Mouse (Mus musculus) embryonic facial prominence, embryonic 15.5 days (tissue): ENCODE measurements around the gene Ap5s1. TPM values are rescaled to one million over a fixed set of nuclear protein-coding genes. Genes with fewer than 3 reads are reported as not detected.
A peak's percentile ranks its signal among the peaks of the same experiment; 100 is the strongest.

ENCODE experiments used
- ATAC-seq: fragments of 200-750 bp; cut with Nextera tagmentation; 2 replicates; pipeline ENCODE4 v1.8.0; 2017; ENCODE audit warnings: low read depth, moderate TSS enrichment; ENCODE audit not compliant: insufficient number of reproducible peaks, low FRiP score, low TSS enrichment
- H3K27ac ChIP-seq: fragments of 300-500 bp; sonication (generic); replicated peaks from 2 replicates; pipeline ENCODE4 v1.5.1; 2015; ENCODE audit warnings: mild to moderate bottlenecking, inconsistent platforms
- H3K27me3 ChIP-seq: fragments of 300-500 bp; sonication (generic); 2 replicates; pipeline ENCODE4 v1.6.1; 2015; ENCODE audit warnings: inconsistent platforms
- H3K36me3 ChIP-seq: fragments of 300-500 bp; sonication (generic); 2 replicates; pipeline ENCODE4 v1.6.1; 2015; ENCODE audit warnings: mild to moderate bottlenecking, inconsistent platforms
- H3K4me1 ChIP-seq: fragments of 300-500 bp; sonication (generic); 2 replicates; pipeline ENCODE4 v1.6.1; 2015; ENCODE audit warnings: inconsistent platforms
- H3K4me2 ChIP-seq: fragments of 300-500 bp; sonication (generic); replicated peaks from 2 replicates; pipeline ENCODE4 v1.6.1; 2015; ENCODE audit warnings: mild to moderate bottlenecking, inconsistent platforms
- H3K4me3 ChIP-seq: fragments of 300-500 bp; sonication (generic); replicated peaks from 2 replicates; pipeline ENCODE4 v1.5.1; 2015; ENCODE audit warnings: mild to moderate bottlenecking, inconsistent platforms
- H3K9ac ChIP-seq: fragments of 300-500 bp; sonication (generic); 2 replicates; pipeline ENCODE4 v1.6.1; 2015; ENCODE audit warnings: inconsistent platforms
- H3K9me3 ChIP-seq: fragments of 300-500 bp; sonication (generic); replicated peaks from 2 replicates; pipeline ENCODE4 v1.6.1; 2016; ENCODE audit warnings: inconsistent platforms
- WGBS: fragments of 180-500 bp; shearing (Covaris S2); methylation state at CpG from one replicate; pipeline ENCODE4 v1.1.7; 2015; 5-methylcytosine and 5-hydroxymethylcytosine counted together
- polyA plus RNA-seq: library from polyadenylated mRNA; unstranded; fragments of >200 nt; fragmentation: Nextera tagmentation; extraction: Ambion mirVana; gene quantifications from 2 replicates; pipeline ENCODE4 v1.2.1, GENCODE M21; 2015

The Ap5s1 gene
- polyA plus RNA-seq, 1 experiment from 2014 or later, result 27.9 TPM

DNA sequence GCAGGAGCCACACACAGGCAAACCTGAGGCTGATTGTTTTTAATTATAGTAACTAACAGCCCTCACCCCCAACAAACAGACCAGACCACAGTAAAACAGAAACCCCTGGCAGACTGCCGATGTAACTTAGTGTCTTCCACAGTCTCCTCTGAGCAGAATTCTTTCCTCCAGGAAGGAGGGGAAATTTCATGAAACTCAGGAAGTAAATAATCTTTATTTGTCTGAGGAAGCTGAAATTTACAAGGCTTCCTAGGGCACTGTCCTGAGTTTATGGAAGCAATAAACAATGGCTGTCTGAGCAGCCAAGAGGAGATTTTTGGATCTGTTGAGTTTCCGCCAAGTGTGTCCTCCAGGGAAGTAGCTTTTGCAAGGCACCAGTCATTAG, 47.4 kb downstream of the Ap5s1 start:
- no peaks in the 10 kb centered on the region for H3K9me3 ChIP-seq
- ATAC-seq, result peak; percentile 45; the same call in 1 of the 2 replicates
- H3K36me3 ChIP-seq, result no peaks in the 10 kb centered on the region
- H3K27ac ChIP-seq, result peak overlapping the region; percentile 2; the same call in 1 of the 2 replicates
- H3K9ac ChIP-seq, result no peak overlapping the region
- no peak overlapping the region for H3K4me3 ChIP-seq
- H3K27me3 ChIP-seq, result no peaks in the 10 kb centered on the region
- H3K4me1 ChIP-seq, result peaks cover 10% of the 10 kb centered on the region
- WGBS, result 53% methylated on average over 2 of the region's 2 CpGs
- 0 out of 2 replicates have a peak overlapping the region, but pooled peaks have one; percentile 0 for H3K4me2 ChIP-seq

DNA sequence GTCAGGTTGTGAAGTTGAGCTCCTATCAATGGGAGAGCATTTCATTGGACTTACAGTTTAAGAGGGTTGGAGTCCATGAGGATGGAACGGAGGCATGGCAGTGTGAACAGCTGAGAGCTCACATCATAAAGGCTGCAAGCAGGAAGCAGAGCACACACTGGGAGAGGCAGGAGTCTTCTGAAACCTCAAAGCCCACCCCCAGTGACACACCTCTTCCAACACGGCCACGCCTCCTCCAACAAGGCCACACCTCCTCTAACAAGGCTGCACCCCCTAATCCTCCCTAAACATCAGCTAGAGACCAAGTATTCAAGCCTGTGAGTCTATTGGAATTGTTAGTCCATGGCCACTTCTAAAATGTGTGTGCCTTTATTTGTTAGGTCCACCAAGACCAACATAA, 48.9 kb downstream of the Ap5s1 start:
- H3K9me3 ChIP-seq, result no peaks in the 10 kb centered on the region
- H3K9ac ChIP-seq, result no peak overlapping the region
- 68% methylated on average over 3 of the region's 3 CpGs for whole genome bisulfite sequencing
- no peaks in the 10 kb centered on the region for H3K27me3 ChIP-seq
- H3K27ac ChIP-seq, result no peak overlapping the region
- ATAC-seq, result no peak
- H3K36me3 ChIP-seq, result no peaks in the 10 kb centered on the region
- H3K4me2 ChIP-seq, result no peak overlapping the region
- H3K4me3 ChIP-seq, result no peak overlapping the region
- peaks cover 11% of the 10 kb centered on the region for H3K4me1 ChIP-seq

DNA sequence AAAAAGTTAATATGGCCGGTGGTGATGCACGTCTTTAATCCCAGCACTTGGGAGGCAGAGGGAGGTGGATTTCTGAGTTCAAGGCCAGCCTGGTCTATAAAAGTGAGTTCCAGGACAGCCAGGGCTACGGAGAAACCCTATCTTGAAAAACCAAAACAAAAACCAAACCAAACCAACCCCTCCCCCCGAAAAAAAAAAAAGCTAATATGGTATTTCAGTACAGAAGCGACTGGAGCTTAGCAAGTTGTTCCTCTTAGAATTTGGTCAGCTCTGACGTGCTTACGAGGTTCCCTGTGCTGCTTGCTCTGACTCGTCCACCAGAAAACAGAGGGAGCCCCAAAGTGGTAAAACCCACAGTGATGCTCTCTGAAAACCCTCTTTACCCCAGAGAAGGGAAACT, 51.8 kb downstream of the Ap5s1 start:
- no peaks in the 10 kb centered on the region for H3K27me3 ChIP-seq
- ATAC-seq, result no peak
- no peak overlapping the region for H3K9ac ChIP-seq
- WGBS, result 64% methylated on average over 8 of the region's 8 CpGs
- H3K27ac ChIP-seq, result no peak overlapping the region
- H3K4me1 ChIP-seq, result peaks cover 15% of the 10 kb centered on the region
- no peaks in the 10 kb centered on the region for H3K36me3 ChIP-seq
- no peak overlapping the region for H3K4me2 ChIP-seq
- no peaks in the 10 kb centered on the region for H3K9me3 ChIP-seq
- H3K4me3 ChIP-seq, result no peak overlapping the region

DNA sequence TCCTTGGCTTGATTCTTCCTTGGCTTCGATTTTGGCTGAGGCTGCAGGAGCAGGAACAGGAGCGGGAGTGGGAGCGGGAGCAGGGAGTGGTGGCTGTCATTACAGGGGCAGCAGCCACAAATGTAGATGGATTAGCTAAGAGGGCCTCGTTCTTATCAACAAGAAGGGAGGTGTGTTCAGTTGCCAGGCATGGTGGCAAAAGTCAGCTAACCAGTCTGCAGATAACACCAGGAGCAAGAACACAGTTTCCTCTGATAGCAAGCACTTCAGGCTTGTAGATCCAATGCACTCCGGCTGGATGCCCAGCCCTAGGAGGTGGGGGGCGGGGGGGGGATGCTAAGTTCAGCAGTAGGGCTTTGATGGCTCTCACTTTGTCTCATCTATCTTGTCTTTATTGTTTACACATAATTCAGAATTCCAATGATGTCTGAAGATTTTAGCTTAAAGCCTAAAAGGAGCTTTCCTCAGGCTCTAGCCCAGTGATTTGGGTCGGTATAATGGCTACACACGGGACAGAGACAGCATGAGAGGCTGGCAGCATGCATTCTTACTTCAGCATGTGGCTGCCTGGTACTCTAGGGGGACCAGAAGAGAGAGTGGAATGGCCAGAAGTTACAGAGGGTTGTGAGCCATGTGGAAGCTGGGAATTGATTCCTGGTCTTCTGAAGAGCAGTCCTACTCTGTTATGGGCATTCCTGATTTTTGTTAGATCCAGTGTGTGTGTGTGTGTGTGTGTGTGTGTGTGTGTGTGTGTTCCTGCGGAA, 53.8 kb downstream of the Ap5s1 start:
- no peak overlapping the region for H3K9ac ChIP-seq
- 0 out of 2 replicates have a peak overlapping the region, but pooled peaks have one; percentile 34 for H3K27ac ChIP-seq
- 59% methylated on average over 9 of the region's 9 CpGs for WGBS
- peaks cover 27% of the 10 kb centered on the region for H3K4me1 ChIP-seq
- ATAC-seq, result no peak
- no peaks in the 10 kb centered on the region for H3K36me3 ChIP-seq
- no peak overlapping the region for H3K4me2 ChIP-seq
- H3K27me3 ChIP-seq, result no peaks in the 10 kb centered on the region
- H3K4me3 ChIP-seq, result no peak overlapping the region
- no peaks in the 10 kb centered on the region for H3K9me3 ChIP-seq

DNA sequence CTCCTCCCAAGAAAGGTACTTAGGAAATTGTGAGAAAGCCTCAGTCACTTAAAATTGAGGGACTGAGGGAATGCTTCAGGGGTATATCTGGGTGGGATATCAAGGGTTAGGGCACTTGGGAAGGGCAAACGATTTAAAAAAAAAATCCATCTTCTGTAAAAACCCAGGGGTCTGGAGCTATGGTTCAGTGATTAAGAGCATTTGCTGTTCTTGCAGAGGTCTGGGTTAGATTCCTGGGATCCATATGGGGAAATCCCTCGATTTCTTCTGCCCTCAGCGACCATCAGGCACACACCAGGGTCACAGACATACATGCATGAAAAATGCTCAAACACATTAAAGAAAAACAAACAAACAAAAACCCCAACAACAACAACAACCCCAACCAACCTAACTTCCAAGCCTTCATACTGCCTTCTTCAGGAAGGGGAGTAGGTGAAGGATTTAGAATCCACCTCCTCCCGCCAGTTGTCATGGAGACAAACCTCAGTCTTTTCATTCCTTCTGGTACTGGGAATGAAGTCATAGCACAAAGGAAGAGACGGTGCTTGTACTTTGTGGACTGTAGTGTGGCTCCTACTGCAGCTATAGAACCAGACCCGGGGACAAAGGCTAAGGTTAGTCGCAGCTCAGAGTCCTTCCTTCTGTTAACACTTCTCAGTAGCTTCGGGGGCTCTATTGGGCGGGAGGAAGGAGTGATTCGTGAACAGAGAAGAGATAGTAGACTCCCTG, 54.8 kb downstream of the Ap5s1 start:
- Histone ChIP-seq H3K36me3 (no peaks in the 10 kb centered on the region), H3K4me2 (peak overlapping the region; percentile 70), H3K27me3 (no peaks in the 10 kb centered on the region), H3K27ac (peak overlapping the region; percentile 100), H3K4me1 (peaks cover 27% of the 10 kb centered on the region), H3K9ac (peak overlapping the region; percentile 26), H3K9me3 (no peaks in the 10 kb centered on the region), H3K4me3 (peak overlapping the region; percentile 83)
- peak; percentile 63 for ATAC-seq
- 3% methylated on average over 10 of the region's 10 CpGs for WGBS

GRCm38 (mm10) chr2:131262213-131262672, 55.4 kb downstream of the Ap5s1 start, which contains the start of gene Pank2:
Pank2 (plus strand) TSS chr2:131262495.
- Histone ChIP-seq H3K9ac (peak within 1 kb of the TSS; percentile 87), H3K27ac (peak within 1 kb of the TSS; percentile 100)

More at GRCm38 (mm10) chr2:131262213-131262672, 55.4 kb downstream of the Ap5s1 start, which contains the start of gene Pank2:
- H3K4me1 ChIP-seq, result peaks cover 27% of the 10 kb centered on the region
- under 1% methylated on average over 49 of the region's 49 CpGs for WGBS
- H3K36me3 ChIP-seq, result no peaks in the 10 kb centered on the region
- no peaks in the 10 kb centered on the region for H3K27me3 ChIP-seq
- H3K9me3 ChIP-seq, result no peaks in the 10 kb centered on the region
- peak within 1 kb of the TSS; percentile 83 for H3K4me3 ChIP-seq
- ATAC-seq, result peak; percentile 100
- peak within 1 kb of the TSS; percentile 70 for H3K4me2 ChIP-seq

Other genes with a start within 250 kb of the Ap5s1 start
- 42.6 and 44.0 TPM in 2 replicates for gene Gfra4, start 164.0 kb upstream of the Ap5s1 start, polyA plus RNA-seq
- 75.8 and 79.0 TPM in 2 replicates for gene Adam33, start 143.3 kb upstream of the Ap5s1 start, polyA plus RNA-seq
- 0.68 TPM in 2 replicates for gene Siglec1, start 120.3 kb upstream of the Ap5s1 start, polyA plus RNA-seq
- gene Hspa12b, start 79.8 kb upstream of the Ap5s1 start, polyA plus RNA-seq, result 17.6 and 18.1 TPM in 2 replicates
- gene Gm11037, start 73.6 kb upstream of the Ap5s1 start, polyA plus RNA-seq, result not detected in 2 replicates
- gene 1700037H04Rik, start 47.0 kb upstream of the Ap5s1 start, polyA plus RNA-seq, result 67.3 and 69.3 TPM in 2 replicates
- gene Cenpb, start 27.0 kb upstream of the Ap5s1 start, polyA plus RNA-seq, result 13.3 and 14.6 TPM in 2 replicates
- 52.3 and 59.1 TPM in 2 replicates for gene Cdc25b, start 20.1 kb upstream of the Ap5s1 start, polyA plus RNA-seq
- 10.3 and 15.2 TPM in 2 replicates for gene Spef1, start 19.8 kb upstream of the Ap5s1 start, polyA plus RNA-seq
- gene Mavs, start 27.0 kb downstream of the Ap5s1 start, polyA plus RNA-seq, result 21.7 and 25.1 TPM in 2 replicates
- gene Pank2, start 55.4 kb downstream of the Ap5s1 start, polyA plus RNA-seq, result 34.7 and 39.1 TPM in 2 replicates
- 7.4 and 7.6 TPM in 2 replicates for gene Rnf24, start 145.8 kb downstream of the Ap5s1 start, polyA plus RNA-seq